In the genomic region with DNA sequence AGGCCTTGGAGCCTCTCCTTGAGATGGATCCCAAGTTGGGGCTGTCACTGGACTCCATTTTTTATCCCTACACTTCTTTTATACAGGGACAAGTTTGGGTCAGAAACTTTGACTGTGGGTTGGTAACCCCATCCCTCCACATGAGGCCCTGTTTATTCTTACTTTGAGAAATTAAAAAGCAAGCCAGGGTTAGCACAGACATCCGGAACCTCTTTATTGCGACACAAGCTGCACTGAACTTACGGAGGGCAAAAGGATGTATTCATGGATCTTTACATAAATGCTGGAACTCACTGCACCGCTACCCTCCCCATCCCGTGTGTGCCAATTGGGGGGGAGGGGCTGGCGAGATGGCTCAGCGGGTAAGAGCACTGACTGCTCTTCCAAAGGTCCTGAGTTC, we compare ENCODE assay signal across 15 mouse cellular contexts.
"Had no signal": no experiment of that assay in that cellular context is flagged by ENCODE, and none has a peak within 500 bp of the region (broad histone marks: within the 10 kb centered on the region; RNA-seq: fewer than 3 reads in every experiment).

No protein-coding gene starts in this region.

- H3K4me1 ChIP-seq: intestine, embryonic 15.5 days; midbrain, embryonic 10.5 days; neural tube, embryonic 12.5 days had no signal

- H3K9ac ChIP-seq: intestine, embryonic 15.5 days; limb, embryonic 15.5 days; lung, embryonic 14.5 days; neural tube, embryonic 12.5 days had no signal

- DNase-seq: kidney, adult 8-10 months; kidney, postnatal 25 days; layer of hippocampus, adult 9-11 months; layer of hippocampus, postnatal 36 days; lung, embryonic 14.5 days; lung, postnatal 36 days; midbrain, embryonic 14.5 days; right cerebral cortex, postnatal 4 days; spleen, adult 18-20 months; thymus, adult 18-20 months; thymus, postnatal 25 days had no signal

- ATAC-seq: intestine, embryonic 15.5 days had no signal

- H3K4me3 ChIP-seq: intestine, embryonic 15.5 days; limb, embryonic 15.5 days; midbrain, embryonic 10.5 days; neural tube, embryonic 12.5 days had no signal

- H3K4me2 ChIP-seq: intestine, embryonic 15.5 days; limb, embryonic 15.5 days; lung, embryonic 14.5 days; neural tube, embryonic 12.5 days had no signal

- H3K27me3 ChIP-seq: intestine, embryonic 15.5 days; limb, embryonic 15.5 days; neural tube, embryonic 12.5 days had no signal

- H3K9me3 ChIP-seq: intestine, embryonic 15.5 days; limb, embryonic 15.5 days; midbrain, embryonic 10.5 days; neural tube, embryonic 12.5 days had no signal

- H3K27ac ChIP-seq: intestine, embryonic 15.5 days; limb, embryonic 15.5 days; midbrain, embryonic 10.5 days; neural tube, embryonic 12.5 days had no signal
